Mouse (Mus musculus): Measurements from ENCODE around the gene Coil.
"Not testable (repeated sequence)": the region's sequence is repeated elsewhere in the genome, so short reads cannot be mapped to it uniquely, and the experiment has no call there.

Coil gene

DNA sequence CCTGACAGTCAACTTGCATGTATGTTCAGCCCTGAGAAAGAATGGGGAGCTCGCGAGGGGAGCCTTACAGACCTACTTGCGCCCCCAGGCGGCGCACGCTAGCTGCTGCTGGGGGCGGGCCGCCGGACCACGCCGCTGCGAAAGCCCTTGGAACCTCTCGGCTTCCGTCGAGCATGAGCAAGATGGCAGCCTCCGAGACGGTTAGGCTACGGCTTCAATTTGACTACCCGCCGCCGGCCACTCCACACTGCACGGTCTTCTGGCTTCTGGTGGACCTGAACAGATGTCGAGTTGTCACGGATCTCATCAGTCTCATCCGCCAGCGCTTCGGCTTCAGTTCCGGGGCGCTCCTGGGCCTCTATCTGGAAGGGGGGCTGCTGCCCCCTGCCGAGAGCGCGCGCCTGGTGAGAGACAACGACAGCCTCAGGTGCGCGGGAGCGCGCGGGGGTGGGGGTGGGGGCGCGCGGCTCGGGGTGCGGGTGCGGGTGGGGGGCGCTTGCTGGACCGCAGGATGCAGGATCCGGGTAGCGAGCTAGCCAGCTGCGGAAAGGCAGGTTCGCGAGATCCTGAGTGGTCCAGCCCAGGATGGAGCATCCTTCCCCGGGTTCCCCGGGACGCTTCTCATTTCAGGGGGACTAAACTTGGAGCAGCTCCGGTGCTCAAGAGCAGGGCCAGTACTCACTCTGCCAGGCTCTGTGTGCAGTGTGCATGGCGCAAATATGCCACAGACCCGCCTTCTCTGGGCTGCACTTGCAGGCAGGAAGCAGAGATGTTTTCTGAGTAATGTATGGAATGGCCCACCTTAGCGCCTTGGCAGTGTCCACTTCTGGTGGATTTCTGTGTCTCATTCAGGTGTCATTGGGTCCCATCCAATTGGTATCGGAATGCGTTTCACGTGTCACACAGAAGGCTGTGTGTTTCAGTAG lies 4.0 kb downstream of the Coil start:
- DNase-seq (ENCODE audit: low spot score in 2 of 2): peak; percentile 96 to 97

DNA sequence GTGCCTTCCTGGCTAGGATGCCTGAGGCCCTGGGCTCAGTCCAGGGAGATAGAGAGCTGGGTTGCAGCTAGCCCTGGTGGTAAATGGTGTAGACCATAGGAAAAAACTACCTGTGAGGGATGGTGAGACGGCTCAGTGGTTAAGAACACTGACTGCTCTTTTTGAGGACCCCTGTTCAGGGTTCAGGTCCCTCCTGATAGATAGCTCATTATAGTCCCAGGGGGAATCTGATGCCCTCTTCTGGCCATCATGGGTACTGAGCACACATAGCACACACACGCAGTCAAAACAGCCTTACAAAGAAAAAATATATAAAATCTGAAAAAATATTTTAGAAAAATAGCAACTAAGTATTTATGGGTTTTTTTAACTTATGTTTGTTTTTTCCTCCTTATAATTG lies 6.3 kb downstream of the Coil start:
- no peak for DNase-seq (ENCODE audit: low spot score in 2 of 2)

DNA sequence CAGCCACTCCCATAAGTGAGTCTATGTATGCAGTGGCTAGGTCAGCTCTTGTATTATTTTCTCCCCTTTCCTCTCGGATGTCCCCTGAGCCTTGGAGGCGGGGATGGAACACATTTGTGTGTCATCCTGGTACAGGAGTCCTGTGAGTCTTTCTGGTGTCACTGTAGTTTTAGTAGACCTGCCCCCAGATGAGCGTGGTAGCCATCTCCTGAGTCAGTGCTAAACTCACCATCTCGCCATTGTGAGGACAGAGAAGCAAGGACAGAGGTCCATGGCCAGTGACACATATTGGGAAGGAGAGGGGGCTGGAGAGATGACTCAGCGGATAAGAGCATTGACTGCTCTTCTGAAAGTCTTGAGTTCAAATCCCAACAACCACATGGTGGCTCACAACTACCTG lies 7.1 kb downstream of the Coil start:
- DNase-seq (ENCODE audit: low spot score in 2 of 2): no peak

DNA sequence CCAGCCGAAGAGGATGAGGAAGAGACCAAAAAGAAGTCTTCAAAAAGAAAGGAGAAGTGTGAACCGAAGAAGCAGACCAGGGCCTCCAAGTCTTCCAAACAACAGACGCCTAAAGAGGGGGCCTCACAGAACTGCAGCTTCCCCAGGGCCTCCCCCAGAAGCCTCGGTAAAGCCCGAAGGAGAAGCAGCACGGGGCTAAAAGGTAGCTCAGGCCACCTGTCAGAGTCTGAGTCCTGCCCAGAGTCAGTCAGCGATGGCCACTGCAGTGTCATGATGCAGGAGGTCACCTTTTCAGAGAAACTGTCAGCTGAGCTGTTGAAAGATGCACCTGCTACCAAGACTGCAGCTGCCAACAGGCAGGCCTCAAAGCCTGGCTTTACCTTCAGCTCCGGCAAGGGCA lies 11.3 kb downstream of the Coil start:
- DNase-seq (ENCODE audit: low spot score in 2 of 2): no peak

DNA sequence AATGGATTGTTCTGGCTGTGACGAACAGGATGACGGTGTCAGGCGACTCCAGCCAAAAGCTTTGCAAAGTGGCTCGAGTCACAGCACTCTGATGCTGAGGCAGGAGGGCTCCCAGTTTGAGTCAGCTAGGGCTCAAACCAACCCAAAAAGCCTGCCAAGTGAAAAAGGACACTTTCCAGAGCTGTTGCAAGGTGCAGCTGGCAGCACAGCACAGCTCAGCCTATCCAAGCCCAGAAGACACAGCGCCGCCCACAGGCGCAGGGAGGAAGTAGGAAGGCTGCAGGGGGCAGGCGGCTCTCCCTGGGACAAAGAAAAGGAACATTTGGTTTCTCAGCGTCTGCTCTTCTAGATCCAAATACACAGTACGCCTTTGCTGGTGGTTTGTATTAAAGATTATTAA lies 16.6 kb downstream of the Coil start:
- DNase-seq (ENCODE audit: low spot score in 2 of 2): no peak

DNA sequence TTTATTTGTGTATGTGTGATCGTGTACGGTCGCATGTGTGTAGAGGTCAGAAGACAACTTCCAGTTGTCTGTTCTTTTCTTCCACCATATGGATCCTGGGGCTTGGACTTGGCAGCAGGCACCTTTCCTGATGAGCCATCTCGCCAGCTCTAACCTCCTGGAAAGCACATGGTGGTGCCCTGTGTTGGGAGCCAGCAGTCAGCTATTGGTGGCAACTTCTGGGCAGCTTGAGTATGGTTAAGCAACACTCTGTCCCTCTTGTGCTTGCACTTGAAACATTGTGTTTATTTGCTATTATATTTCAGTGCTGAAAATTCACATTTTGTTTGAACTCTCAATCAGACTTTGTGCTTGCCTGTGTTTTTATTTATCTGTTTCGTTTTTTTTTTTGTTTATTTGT lies 18.9 kb downstream of the Coil start:
- DNase-seq (ENCODE audit: low spot score in 2 of 2): no peak

DNA sequence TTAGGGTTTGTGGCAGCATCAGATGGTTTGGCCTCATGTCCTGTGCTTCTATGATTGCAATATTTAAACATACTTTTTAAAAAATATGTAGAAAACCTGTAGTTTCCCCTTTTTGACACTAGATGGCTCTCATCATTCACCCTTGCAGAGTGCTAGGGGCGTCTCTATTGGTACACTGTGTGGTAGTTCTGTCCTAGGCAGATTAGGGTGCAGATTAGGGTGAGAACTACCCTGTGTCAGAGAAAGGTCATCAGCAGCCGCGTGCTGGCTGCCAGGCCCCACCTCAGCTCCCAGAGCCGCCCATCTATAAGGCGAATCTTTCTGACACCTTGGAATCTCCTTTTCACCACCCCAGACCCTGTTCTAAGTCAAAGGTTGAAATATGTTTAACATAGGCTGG lies 19.5 kb downstream of the Coil start:
- no peak for DNase-seq (ENCODE audit: low spot score in 2 of 2)

DNA sequence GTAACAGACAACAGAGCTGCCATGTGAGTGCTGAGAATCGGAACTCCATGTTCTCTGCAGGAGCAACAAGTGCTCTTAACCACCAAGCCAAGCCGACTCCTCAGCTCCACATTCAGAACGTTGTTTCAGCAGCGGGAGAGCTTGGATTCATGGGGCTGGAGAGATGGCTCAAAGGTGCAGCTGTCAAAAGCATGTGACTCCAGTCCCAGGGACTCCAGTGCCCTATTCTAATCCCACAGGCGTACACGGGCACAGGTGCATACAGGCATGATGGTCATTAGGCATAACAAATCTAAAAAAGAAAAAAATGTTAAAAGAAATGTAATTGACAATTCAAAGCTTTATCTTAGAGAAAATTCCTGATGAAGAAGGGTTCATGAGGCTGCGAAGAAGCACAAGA lies 23.1 kb downstream of the Coil start:
- no peak for DNase-seq (ENCODE audit: low spot score in 2 of 2)

DNA sequence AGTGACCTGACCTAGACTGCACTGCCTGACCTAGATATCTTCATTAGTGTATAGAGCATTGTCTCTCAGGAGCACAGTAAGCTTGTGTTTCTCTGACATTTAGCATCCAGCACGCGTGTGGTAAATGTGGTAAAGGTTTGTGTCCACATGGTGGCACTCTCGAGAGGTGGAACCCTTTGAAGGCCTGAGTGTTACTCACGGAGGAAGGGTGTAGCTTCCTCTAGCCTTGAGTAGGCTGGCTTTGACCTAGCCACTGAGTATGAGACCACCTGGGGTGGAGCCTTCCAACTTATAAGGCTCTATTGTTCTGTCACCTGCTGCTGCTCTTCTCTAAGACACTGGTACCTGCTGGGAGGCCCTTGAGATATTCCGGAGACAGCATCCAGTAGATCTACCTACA lies 23.6 kb downstream of the Coil start:
- peak; percentile 43 to 57 for DNase-seq (ENCODE audit: low spot score in 2 of 2)

DNA sequence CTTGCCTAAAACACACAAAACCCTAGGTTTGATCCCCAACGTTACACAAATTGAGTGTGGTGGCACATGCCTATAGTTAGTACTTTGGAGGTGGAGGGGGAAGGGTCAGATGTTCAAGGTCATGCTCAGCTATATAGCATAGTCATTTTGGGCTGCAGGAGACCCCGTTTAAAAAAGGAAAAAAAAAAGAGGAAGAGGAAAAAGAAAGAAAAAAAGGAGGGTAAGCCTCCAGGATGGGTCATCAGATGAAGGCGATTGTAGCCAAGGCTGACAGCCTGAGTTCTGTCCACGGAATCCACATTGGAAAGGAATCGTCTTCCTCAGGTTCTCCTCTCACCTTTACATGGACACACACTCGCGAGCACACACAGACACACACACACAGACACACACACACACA lies 24.4 kb downstream of the Coil start:
- no peak for DNase-seq (ENCODE audit: low spot score in 2 of 2)

DNA sequence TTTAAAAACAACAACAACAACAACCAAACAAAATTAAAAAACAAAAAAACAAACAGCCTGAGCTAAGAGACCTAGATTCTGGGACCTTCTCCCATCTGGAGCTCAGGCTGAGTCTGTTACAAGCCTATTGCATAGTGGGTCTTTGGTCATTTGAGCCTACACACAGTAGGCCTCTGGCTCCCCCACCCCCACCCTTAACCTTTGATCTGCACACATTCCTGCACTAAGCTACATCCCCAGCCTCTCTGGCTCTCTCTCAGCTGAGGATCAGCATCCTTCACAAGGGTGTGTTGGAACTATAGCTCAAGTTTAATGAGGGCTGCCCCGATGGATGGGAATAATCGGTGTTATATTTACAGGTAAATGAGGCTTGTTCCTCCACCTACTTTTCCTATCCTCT lies 25.6 kb downstream of the Coil start:
- no peak for DNase-seq (ENCODE audit: low spot score in 2 of 2)

DNA sequence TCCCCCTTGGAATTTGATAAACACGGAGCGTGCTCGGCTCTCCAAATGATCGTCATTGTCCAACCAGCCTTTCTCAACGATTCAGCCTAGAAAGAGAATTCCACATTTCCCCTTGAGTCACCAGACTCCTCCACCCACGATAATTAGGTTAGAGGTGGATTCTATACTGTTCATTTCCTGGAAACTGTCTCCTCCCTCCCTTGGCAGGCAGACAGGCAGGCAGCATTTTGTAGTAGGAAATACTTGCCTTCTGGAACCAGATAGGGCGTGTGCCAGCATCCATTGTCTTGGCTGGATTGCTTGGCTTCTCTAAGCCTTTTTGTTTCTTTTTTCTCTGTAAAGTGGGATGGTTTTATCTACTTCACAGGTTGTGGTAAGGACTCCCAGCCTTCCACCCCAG lies 26.4 kb downstream of the Coil start:
- DNase-seq (ENCODE audit: low spot score in 2 of 2): no peak

DNA sequence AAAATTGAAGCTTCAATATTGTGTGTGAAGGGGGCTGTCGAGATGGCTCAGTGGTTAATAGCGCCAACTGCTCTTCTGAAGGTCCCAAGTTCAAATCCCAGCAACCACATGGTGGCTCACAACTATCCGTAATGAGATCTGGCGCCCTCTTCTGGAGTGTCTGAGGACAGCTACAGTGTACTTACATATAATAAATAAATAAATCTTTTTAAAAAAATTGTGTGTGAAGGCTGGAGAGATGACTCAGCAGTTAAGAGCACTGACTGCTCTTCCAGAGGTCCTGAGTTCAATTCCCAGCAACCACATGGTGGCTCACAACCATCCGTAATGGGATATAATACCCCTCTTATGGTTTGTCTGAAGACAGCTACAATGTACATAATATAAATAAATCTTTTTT lies 27.3 kb downstream of the Coil start:
- DNase-seq (ENCODE audit: low spot score in 2 of 2): not testable (repeated sequence)

DNA sequence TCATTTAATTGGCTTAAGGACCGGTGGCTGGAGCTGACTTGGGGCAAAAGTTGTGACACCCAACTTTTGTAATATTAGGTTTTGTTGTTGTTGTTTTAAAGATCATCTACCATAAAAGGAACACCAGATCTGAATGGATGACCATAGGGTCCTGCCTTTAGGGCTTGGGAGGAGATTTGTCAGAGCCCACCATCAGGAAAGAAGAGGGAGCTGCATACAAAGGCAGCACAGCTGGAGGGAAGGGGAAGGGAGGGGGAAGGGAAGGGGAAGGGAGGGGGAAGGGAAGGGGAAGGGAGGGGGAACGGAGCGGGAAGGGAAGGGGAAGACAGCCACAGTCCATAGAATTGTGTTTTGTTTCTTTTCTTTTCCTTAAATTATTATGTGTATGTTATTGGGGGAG lies 28.4 kb downstream of the Coil start:
- no peak for DNase-seq (ENCODE audit: low spot score in 2 of 2)

DNA sequence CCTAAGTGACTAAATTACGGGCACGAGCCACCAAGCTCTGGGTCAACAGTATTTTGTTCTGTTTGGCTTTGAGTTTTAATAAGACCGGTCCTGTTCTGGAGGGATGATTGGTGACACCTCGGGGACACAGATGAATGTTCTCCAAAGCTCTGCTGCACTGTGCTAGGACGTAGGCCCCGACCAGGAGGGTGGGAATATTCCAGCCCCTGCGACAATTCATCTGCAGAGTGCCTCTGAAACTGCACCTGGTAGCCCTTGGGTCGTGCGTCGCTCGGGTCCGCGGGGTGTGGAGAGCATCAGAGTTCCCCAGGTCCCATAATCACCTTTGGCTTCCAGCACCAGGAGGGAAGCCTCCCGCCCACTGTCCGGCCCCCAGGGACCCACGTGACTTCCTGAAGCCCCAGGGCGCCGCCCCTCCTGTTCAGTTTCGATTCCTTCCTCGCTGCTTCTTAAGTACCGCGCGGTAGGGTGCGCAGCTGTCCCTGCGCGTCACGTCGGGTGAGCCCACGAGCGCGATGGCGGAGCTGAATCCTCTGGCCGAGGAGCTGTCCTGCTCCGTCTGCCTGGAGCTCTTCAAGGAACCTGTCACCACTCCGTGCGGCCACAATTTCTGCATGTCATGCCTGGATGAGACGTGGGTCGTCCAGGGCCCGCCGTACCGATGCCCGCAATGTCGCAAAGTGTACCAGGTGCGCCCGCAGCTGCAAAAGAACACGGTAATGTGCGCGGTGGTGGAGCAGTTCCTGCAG lies 29.1 kb downstream of the Coil start, which contains the start of gene Trim25:
Gene Trim25, plus strand, starts transcription at position 403 of the 749 bp plus-strand sequence.
- DNase-seq (ENCODE audit: low spot score in 2 of 2): peak; percentile 70 to 74

DNA sequence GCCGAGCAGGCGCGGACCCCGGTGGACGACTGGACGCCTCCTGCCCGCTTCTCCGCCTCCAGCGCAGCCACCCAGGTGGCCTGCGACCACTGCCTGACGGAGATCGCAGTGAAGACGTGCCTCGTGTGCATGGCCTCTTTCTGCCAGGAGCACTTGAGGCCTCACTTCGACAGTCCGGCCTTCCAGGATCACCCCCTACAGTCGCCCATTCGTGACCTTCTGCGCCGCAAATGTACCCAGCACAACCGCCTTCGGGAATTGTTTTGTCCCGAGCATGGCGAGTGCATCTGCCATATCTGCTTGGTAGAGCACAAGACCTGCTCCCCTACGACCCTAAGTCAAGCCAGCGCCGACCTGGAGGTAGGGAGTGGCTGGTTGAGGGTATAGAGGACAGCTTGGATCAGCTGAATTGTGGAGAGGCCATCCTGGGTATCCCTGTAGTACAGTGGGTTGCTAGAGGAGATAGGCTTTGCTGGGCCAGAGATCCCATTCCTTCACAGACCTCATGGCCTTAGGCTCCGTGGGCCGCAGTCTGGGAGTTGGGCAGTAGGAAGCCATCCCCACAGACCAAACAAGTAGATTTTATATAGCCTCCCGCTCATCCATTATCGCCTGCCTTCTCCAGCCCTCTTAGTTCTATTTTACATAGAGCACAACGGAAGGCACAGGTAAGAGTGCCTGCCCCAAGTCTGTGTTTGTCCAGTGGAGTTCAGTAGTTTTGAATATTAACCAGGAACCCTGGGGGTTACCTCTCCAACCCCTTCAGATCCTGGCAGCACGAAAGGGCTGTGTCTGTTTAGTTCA lies 29.9 kb downstream of the Coil start:
- no peak for DNase-seq (ENCODE audit: low spot score in 2 of 2)

DNA sequence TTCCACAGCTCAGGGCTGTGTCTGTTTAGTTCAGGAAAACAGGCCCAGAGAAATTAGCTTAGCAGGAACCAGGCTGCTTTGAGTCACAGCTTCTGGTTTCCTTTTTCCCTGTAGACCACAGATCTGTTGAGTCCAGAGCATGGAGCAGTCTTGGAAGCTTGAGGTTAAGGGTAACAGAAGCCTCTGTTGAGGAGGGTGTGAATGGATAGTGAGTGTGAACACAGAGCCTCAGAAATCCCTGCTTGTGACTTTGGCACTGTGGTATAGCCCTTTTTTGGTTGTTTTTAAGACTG lies 30.4 kb downstream of the Coil start:
- no peak for DNase-seq (ENCODE audit: low spot score in 2 of 2)

DNA sequence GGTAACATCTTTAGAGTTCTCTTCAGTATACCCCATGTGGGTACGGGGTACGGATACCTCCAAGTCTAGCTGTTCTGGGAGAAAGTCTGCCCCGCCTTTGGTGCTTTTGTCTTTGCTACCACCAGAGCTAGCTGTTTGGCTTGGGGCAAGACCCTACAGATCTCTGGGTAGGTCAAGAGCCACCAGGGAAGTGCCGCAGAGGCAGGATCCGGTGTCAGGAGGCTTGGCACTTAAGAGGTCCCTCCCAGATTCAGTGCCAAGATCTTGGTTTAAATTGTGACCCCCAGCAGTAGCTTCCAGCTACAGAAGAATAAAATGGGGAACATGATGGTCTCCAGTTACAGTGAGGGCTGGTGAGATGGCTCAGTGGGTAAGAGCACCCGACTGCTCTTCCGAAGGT lies 31.5 kb downstream of the Coil start:
- DNase-seq (ENCODE audit: low spot score in 2 of 2): no peak

DNA sequence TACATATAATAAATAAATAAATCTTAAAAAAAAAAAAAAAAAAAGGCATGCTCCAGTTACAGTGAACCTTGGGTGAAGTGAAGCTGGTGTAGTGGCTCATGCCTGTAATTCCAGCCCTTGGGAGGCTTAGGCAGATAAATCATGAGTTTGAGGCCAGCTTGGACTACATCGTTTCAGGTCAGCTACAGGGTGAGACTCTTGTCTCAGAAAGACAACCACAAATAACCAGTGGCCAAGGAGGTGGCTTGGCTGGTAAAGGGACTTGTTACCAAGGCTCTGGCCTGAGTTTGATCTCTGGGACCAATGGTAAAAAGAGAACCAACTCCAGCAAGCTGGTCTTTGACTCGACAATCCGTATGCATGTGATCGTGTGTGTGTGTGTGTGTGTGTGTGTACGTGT lies 32.0 kb downstream of the Coil start:
- no peak for DNase-seq (ENCODE audit: low spot score in 2 of 2)

DNA sequence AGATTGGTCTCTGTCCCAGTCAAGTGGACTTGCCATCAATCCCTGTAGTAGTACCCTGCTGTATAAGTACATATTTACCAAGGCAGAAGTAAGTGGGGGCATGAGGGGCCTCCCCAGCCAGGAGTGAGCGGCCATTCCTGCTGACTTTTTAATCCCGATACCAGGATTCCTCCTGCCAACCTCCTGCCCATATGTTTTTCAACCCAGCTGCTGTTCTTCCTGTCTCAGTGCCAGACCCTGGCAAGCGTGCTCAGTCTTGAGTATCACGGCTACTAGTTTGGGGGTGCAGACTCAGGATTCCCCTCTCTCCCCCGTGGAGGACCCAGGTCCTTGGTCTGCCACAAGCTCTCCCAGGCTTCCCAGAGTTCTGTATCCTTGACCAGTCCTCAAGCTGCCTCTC lies 32.6 kb downstream of the Coil start:
- DNase-seq (ENCODE audit: low spot score in 2 of 2): no peak

DNA sequence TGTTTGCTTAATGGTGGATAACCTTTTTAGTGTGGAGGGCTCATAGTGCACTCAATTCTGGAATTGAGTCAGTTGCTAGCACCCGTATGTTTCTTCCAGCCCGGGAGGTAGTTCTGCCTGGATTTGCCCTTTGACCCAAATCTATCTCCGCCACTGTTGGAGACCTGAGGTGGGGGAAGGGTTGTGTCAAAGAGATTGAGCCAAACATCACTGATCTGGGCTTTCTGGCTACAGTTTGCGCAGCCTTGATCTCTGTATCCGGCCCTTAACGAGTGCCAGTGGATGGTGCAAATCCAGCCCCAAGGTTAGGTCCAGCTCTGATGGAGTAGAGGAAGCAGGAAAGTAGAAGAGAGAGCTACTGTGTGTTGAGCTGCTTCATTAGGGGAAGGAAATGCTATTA lies 33.0 kb downstream of the Coil start:
- no peak for DNase-seq (ENCODE audit: low spot score in 2 of 2)

DNA sequence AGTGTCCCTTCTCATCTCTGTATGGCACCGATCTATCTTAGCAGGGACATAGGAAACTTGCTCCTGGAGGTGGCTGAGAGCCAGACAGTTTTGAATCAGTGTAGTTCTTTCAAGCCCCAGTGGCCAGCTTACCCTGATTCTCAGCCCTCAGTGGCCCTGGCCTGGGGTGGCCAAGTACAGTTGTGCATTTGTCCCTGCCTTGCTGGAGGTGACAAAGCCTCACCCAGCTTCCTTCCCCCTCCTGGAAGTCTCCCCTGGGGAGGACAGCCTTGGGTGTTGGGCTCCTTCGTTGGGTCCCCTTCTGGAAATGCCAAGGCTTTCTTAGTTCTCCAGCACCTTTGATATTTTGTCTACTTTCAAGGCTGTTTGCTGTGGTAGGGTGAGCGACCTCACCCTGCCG lies 33.7 kb downstream of the Coil start:
- DNase-seq (ENCODE audit: low spot score in 2 of 2): no peak

DNA sequence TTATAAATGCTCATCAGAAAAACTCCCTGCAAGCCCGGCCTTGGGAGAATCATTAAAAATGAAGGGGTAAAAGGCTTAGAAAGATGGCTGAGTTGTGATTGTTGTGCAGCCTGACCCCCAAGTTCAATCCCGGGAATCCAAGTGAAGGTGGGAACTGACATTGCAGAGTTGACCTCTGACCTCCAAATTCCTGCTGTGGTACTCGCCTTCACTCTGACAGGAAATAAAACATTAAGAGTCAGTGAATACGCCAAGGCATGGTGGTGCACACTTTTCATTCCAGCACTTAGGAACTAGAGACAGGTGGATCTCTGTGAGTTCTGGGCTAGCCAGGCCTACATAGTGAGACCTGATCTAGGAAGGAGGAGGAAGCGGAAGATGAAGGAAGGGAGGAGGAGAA lies 35.4 kb downstream of the Coil start:
- no peak for DNase-seq (ENCODE audit: low spot score in 2 of 2)
